Mouse (Mus musculus): Measurements from ENCODE around the gene Gm13287.
"Not testable (repeated sequence)": the region's sequence is repeated elsewhere in the genome, so short reads cannot be mapped to it uniquely, and the experiment has no call there.

The Gm13287 gene

DNA sequence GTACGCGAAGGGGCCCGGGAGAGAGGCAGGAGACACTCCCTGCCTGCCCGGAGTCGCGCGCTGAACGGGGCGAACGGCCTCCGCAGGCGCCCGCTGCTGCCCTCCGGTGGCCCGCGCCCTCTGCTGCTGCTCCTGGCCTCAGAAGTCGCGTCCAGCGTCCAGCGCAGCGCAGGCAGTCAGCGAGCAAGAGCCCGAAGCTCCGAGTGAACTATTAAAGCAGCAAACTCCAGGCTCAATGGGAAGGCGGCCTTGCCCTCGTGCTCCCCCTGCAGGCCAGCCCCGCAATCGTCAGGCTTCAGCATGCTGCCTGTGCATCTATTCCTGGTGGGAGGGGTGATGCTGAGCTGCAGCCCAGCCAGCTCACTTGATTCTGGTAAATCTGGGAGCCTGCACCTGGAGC is 6.0 kb upstream of the Gm13287 start, which contains the start of gene Gm13279:
TSS of gene Gm13279 (plus strand) at position 301 of the 400 bp plus-strand sequence.
- not testable (repeated sequence) for DNase-seq (ENCODE audit: low spot score in 2 of 2)

DNA sequence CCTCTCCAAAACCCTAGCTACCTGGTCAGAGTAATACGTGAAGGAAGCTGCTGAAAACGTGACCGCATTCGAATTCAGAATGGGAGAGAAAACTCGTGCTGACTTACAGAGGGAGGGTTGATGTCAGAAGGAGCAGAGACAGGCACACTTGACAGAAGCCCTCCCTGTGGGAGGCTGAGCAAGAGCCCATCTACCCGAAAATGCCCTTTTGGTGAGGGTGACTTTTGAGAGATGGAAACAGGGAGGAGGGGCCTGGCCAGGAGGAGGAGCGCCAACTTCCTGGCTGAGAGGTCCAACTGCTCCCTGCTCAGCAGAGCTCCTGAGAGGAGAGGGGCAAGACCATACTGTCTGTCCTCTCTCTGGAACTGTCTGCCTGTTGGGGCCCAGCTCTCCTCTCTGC is 3.7 kb upstream of the Gm13287 start, which contains the start of gene Gm13285:
TSS of gene Gm13285 (plus strand) at position 301 of the 400 bp plus-strand sequence.
- DNase-seq (ENCODE audit: low spot score in 2 of 2), result not testable (repeated sequence)

- DNase-seq (ENCODE audit: low spot score in 2 of 2), result not testable (repeated sequence)
These were observed 2.2 kb downstream of the Gm13287 start, which contains the start of gene Gm13288 for GRCm38 (mm10) chr4:88805231-88805630. Gm13288 (plus strand) TSS chr4:88805531.

DNA sequence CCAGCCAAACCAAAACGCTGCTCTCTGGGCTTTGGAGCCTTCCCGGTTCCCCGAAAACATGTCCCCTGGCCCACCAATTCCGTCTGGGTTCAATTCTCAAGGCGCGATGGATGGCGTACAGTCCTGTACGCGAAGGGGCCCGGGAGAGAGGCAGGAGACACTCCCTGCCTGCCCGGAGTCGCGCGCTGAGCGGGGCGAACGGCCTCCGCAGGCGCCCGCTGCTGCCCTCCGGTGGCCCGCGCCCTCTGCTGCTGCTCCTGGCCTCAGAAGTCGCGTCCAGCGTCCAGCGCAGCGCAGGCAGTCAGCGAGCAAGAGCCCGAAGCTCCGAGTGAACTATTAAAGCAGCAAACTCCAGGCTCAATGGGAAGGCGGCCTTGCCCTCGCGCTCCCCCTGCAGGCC is 2.7 kb downstream of the Gm13287 start:
- DNase-seq (ENCODE audit: low spot score in 2 of 2), result not testable (repeated sequence)

DNA sequence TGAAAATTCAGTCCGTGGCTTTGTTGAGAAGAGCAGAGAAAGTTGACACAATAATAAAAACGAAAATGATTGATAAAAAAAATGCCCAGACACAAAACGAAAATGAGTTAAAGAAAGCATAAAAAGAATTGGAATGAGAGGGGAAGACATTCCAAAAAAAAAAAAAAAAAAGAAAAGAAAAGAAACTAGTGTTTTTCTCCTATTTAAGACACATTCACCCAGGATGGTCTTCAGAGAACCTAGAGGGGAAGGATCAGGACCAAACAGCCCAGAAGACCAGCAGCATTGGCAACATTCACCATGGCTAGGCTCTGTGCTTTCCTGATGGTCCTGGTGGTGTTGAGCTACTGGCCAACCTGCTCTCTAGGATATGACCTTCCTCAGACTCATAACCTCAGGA is 12.9 kb downstream of the Gm13287 start, which contains the start of gene Ifna7:
TSS of gene Ifna7 (plus strand) at position 301 of the 400 bp plus-strand sequence.
- no peak for DNase-seq (ENCODE audit: low spot score in 2 of 2)

- DNase-seq (ENCODE audit: low spot score in 2 of 2), result no peak
These were observed 16.6 kb downstream of the Gm13287 start, which contains the start of gene Ifna11 for GRCm38 (mm10) chr4:88819659-88820058. Ifna11 (plus strand) TSS chr4:88819959.

- DNase-seq (ENCODE audit: low spot score in 2 of 2), result no peak
These were observed 19.9 kb downstream of the Gm13287 start for GRCm38 (mm10) chr4:88822995-88823394.

DNA sequence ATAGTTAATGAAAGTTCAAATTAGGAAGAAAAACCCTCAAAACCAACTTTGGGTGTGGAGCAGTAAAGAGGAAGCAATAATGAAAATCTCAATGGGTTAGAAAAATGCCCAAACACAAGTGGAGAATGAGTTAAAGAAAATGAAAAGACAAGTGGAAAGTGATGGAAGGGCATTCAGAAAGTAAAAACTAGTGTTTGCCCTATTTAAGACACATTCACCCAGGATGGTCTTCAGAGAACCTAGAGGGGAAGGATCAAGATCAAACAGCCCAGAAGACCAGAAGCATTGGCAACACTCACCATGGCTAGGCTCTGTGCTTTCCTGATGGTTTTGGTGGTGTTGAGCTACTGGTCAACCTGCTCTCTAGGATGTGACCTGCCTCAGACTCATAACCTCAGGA is 24.1 kb downstream of the Gm13287 start, which contains the start of gene Ifna6:
TSS of gene Ifna6 (plus strand) at position 301 of the 400 bp plus-strand sequence.
- not testable (repeated sequence) for DNase-seq (ENCODE audit: low spot score in 2 of 2)

DNA sequence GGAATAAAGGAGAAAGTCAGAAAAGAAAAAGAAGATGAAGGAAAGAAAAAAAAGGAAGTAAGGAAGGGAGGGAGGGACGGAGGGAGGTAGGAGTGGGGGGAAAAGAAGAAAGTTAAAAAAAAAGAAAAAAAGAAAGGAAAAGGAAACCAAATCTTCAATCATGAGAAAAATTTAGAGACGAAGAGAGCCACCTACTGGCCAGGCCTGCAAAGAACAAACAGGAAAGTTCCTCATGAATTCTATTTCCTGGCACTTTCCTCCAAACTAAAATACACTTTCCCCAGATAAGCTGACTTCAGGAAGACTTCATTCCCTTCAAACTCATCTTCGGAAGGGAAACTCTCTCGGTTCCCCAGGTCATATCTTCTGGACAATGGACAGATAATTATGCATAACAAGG is 27.5 kb downstream of the Gm13287 start:
- peak in 1 of 2 experiments; percentile 3 for DNase-seq (ENCODE audit: low spot score in 2 of 2)

DNA sequence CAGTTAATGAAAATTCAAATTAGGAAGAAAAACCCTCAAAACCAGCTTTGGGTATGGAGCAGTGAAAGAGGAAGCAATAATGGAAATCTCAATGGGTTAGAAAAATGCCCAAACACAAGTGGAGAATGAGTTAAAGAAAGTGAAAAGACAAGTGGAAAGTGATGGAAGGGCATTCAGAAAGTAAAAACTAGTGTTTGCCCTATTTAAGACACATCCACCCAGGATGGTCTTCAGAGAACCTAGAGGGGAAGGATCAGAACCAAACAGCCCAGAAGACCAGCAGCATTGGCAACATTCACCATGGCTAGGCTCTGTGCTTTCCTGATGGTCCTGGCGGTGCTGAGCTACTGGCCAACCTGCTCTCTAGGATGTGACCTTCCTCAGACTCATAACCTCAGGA is 32.2 kb downstream of the Gm13287 start, which contains the start of gene Ifna5:
TSS of gene Ifna5 (plus strand) at position 301 of the 400 bp plus-strand sequence.
- DNase-seq (ENCODE audit: low spot score in 2 of 2), result not testable (repeated sequence)

GRCm38 (mm10) chr4:88838828-88839227 is 35.8 kb downstream of the Gm13287 start:
- no peak for DNase-seq (ENCODE audit: low spot score in 2 of 2)

GRCm38 (mm10) chr4:88840058-88840457 is 37.0 kb downstream of the Gm13287 start:
- DNase-seq (ENCODE audit: low spot score in 2 of 2), result no peak

DNA sequence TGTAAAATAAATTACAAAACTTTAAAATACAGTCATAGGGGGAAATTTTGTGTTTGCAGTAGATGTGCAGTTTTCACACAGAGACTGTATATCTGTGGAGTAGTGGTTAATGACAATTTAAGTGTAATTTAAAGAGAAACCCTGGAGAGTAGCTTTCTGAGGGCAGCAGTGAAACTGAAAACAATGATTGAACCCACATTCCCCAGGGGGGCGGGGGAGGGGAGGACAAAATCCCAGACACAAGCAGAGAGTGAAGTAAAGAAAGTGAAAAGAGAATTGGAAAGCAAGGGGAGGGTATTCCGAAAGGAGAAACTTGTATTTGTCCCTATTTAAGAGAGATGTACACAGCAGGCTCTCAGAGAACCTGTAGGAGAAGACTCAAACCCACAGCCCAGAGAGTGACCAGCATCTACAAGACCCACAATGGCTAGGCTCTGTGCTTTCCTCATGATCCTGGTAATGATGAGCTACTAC is 38.4 kb downstream of the Gm13287 start, which contains the start of gene Ifna4:
TSS of gene Ifna4 (plus strand) at position 424 of the 474 bp plus-strand sequence.
- DNase-seq (ENCODE audit: low spot score in 2 of 2), result no peak

GRCm38 (mm10) chr4:88845334-88845733 is 42.3 kb downstream of the Gm13287 start:
- DNase-seq (ENCODE audit: low spot score in 2 of 2), result no peak

DNA sequence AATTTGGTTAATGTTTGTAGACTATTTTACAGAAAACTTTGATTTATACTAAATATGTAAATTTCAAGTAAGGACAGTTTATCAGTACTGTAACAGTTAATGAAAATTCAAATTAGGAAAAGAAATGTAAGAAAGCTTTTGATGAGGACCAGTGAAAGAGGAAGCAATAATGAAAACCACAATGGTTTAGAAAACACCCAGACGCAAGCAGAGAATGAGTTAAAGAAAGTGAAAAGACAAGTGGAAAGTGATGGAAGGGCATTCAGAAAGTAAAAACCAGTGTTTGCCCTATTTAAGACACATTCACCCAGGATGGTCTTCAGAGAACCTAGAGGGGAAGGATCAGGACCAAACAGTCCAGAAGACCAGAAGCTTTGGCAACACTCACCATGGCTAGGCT is 46.6 kb downstream of the Gm13287 start, which contains the start of gene Ifna1:
TSS of gene Ifna1 (plus strand) at position 390 of the 400 bp plus-strand sequence.
- DNase-seq (ENCODE audit: low spot score in 2 of 2), result no peak

DNA sequence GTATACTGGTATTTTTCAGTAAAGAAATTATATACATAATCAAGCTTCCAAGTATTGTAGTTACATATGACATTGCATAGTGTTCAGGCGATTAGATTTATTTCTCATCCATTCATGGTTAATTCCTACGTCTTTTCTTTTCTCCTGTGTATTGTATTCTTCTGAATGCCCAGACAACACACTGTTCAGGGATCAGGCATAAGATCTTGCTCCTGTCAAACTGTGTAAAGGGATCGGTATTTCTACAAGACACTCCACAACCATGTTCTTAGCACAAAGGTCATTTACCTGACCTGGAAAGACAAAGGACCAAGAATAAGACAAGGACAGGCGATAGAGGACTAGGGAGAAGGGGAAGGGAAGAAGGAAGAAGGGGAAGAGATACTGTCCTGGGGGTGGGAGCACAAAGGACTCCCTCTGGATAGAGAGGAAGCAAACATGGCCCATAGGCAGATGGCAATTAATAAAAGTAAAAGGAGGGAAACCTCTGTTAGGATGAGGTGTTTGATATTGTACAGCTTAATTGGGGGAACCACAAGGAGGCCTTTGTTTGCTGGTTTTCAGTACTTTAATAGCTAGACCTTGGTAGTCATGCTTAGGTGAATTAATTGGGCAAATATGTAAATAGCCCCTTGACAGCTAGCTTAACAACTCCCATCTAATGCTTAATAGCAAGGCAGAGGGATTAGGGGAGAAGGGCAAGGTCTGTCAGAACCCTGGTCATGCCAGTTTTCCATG is 48.1 kb downstream of the Gm13287 start:
- no peak for DNase-seq (ENCODE audit: low spot score in 2 of 2)

All from right cerebral cortex, postnatal 36 days (tissue).